Mouse (Mus musculus): ENCODE measurements at regions not wholly inside any gene's neighbourhood (a gene's known extent, or its start where the extent isn't known, plus 50 kb on each side); places are given as distances from the start of the nearest gene placed in this dataset.
"Not testable (repeated sequence)": the region's sequence is repeated elsewhere in the genome, so short reads cannot be mapped to it uniquely, and the experiment has no call there.

DNA sequence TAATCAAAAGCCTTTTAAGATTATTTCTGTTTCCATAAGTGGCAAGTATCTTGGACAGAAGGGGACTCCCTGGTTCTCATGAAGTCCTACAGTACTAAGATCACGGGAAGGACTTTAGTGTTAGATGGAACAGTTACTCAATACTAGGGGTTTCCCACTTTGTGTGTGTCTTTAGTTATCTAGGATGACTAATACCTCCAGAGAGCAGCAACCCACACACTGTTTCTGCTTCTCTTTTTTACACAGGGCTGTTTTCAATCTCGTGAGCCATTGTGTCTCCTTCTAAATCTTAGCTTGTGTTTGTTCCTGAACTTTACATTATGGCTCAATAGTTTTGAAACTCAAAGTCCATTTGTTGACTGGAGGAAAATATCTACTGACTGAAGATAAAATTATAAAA, 496.5 kb upstream of the Impg1 start:
- DNase-seq = no peak

DNA sequence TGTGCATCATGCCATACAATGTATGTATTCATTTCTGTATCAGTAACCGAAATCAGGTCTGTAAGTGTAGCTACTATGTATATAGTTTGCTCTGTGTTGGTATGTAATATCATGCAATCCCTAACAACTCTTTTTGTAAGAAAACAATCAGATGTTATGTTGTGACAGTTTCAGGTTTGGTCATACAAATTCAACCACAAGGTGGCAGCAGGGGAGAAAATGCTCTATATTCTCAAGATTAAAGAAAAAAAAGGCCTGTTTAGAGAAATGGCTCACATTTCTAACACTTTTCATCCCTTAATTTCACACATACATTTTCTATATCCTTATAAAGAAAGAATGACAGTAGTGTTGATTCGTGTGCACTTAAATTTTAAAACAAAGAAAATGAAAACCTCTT, 477.7 kb upstream of the Impg1 start:
- no peak for DNase-seq

DNA sequence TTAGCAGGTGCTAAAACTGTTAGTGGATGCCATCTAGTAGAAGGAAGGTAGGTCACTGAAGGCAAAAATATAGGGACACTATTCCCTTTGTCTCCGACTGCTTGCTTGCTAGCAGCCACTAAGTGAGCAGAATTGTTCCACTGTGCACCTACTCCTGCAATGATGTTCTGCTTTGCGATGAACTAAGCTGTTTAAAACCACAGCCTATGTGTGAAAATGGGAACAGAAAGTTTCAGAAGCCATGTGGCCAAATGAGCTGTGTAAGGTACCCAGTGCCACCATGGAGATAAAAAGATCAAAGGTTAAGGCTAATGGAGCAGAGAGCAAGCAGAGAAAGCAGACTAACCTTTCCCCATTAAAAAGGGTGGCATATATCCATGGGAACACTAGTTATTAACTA, 476.1 kb upstream of the Impg1 start:
- no peak for DNase-seq

DNA sequence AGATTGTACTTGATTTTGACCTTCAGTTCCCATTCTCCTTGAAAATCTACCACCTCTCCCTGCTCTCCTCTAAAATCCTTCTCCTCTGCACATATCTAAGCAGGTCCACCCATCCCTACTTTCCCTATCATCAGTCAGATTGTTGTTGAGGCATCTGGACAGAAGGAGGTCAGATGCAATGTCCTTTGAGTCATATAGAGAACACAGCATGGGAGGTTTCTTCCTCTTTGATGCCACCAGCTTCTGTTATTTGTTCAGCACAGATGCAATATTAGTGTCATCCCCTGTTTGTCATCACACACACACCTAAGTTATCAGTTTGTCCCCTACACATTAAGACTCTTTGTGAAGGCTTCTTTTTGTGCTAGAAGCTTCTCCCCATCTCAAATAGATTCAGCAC, 473.0 kb upstream of the Impg1 start:
- DNase-seq = no peak

DNA sequence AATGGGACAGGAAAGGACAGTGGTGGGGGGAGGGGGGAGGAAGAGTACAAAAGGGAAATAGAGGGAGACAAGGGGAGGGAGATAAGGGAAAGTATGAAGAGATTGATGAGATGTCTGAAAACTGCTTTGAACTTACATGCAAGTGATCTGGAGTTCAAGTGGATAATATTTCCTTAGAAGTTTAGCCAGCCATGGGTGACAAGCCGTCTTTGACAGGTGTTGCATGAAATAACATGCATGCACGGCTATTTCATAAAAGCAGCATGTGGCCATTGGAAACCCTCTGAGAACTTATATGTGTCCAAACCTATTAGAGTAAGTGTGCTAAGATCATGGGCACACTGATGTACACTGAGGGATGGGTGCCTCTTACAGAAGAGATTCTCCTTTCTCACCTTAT, 465.3 kb upstream of the Impg1 start:
- no peak for DNase-seq

DNA sequence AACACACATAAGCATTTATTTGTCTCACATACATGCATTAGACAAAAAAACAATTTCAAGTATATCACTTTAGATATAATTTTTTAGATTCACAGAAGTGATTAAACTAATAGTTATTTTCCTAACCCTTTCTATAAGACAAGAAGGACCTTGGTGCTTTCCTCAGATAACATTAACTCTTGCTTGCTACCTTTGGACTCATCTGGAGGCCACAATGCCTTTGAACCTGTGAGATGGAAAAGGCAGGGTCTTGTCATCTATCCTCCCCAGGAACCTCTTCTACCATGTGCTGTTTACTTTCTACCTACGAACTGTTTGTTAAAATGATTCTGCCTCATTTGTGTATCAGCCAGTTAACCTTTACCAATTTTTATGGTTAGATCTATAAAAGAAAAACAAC, 455.0 kb upstream of the Impg1 start:
- DNase-seq = no peak

DNA sequence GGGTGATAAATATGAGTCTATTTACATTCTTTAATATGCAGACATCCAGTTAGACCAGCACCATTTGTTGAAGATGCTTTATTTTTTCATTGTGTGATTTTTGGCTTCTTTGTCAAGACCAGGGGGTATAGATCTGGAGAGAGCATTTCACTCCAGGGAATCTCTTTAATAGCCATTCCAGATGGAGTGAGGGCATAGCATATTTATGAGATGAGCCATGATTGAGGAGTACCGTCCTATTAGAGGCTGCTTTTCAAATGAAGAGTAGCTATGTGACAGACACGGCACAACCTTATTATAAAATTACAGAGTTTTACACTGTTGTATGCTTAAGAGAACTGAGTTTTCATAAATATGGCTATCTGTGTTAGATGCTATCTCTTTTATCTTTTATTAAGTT, 448.6 kb upstream of the Impg1 start:
- no peak for DNase-seq

DNA sequence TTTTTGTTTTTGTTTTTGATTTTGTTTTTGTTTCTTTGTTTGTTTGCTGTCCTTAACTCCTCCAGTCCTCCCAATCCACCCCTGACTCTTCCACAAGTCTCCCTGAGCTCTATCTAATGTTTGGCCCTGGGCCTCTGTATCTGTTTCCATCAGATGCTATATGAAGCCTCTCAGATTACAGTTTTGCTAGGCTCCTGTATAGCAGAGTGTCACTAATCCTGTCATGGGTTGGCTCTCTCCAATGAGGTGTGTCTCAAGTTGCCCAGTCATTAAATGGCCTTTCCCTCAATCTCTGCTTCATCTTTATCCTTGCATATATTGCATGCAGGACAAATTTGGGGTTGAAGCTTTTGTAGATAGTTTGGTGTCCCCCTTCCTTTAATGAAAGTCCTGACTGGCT, 446.9 kb upstream of the Impg1 start:
- DNase-seq = no peak

DNA sequence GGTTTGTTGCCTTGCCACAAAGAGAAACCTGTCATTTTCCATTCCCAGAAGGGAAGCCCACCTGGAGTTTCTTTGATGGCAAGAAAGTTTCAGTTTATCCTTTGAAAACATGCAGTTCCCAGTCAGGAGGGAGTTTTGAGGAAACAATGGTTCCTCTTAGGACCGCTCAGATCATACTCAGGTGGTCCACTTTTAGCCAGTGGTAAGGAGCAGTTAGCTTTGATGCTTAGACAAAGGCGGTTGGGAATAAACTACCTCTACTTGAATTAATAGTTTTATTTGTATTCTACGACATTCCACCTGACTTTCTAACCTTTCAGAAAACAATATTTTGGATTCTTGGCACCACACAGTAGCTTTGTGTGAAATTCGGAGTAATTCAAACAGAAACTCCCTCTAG, 401.5 kb upstream of the Impg1 start:
- no peak for DNase-seq

DNA sequence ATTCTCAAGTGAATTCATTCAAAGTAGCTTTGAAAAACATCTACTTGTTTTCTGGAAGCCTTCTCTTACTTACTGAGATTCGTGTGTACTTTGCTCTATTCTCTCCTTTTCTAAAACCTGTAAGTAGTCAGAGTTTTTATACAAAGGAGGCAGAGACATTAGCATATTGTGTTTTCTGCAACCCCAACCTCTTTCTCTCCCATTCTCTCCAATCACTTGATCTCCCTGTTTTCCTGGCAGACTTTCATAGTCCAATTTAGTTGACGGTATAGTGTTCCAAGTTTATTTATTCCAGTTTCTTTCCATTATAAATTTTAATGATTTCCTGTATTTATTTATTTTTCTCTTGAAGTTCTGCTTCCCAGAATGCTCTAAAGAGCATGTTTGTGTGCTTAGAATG, 393.7 kb upstream of the Impg1 start:
- DNase-seq = no peak

DNA sequence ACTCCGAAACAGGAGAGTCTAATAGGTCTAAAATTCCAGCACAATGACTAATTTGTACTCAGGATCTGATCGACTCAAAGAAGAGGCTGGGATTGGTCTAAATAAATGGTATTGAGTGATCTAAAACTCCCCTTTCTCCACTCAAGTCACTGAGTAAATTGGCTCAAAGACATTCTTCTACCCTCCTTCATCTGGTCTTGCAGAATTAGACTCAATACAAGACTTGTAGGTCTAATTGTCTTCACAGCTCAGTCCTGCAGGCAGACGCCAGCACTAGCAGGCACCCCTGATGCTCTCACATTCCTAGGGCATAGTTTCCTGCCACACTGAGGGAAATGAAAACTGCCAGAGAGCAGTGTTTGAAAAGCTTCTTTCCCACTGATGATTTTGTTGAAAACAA, 382.9 kb upstream of the Impg1 start:
- DNase-seq = no peak

DNA sequence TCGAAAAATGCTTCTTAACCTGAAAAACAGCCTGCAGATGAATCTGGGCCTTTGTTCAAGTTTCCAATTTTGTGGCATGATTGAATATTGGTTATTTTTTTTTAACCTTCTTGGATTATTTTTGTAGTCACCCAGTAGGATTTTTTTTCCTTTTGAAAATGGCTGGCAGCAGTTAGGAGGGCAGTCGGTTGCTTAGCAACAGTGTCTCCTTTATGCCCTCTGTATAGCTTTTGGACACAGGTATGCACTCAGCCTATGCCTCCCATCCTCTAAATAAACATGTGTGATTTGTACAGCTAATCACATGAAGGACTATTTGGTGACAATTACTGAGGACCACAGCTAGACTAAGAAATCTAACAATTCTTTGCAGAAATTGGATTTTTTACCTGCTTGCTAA, 367.5 kb upstream of the Impg1 start:
- no peak for DNase-seq

DNA sequence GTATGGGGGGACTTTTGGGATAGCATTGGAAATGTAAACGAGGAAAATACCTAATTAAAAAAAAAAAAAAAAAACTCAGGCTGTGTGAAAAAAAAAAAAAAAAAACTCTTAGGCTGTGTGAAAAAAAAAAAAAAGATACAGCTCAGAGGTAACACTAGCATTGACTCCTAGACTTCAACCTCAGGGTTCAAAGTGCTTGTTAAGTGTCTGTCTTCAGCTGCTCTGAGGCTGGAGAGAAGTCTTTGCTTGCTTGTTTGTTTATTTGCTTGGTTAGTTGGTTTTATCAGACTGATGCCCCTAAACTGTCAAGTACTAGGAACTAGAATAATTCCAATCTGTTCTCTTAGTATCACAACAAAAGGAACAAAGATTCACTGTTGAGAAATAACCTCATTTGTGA, 360.1 kb upstream of the Impg1 start:
- no peak for DNase-seq

DNA sequence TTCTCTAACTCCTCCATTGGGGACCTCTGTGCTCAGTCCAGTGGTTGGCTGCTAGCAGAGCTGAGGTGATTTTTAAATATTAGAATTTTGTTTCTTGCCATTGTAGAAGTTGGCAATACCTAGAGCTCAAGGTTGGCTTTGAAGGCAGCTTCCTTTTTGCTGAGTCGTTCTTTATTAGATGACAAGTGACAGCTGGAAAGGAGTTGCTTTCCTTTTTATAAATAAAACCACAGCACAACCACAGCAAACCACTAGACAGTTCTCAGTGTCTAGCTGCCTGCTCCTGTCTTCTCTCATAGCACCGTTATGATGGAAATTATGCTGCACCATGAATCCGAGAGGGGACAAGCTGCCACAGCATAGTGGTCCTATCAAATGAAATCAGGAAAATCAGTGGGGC, 354.8 kb upstream of the Impg1 start:
- no peak for DNase-seq

DNA sequence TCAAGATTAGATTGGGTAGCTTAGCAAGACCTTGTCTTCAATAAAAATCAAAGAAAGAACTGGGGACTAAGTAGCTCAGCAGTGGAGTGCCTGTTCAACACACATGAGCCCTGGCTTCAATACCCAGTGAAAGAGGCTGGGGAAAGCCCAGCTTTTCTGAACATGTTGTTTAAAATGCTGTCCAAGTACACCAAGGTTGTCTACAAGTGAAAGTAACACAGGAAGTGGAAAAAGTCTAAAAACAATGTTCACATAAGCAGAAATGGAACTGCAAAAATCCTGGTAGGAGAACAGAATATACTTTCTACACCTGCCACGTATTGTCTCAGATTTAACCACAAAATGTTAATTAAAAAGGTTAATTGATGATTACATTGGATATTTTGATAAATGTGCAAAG, 353.8 kb upstream of the Impg1 start:
- DNase-seq = no peak

DNA sequence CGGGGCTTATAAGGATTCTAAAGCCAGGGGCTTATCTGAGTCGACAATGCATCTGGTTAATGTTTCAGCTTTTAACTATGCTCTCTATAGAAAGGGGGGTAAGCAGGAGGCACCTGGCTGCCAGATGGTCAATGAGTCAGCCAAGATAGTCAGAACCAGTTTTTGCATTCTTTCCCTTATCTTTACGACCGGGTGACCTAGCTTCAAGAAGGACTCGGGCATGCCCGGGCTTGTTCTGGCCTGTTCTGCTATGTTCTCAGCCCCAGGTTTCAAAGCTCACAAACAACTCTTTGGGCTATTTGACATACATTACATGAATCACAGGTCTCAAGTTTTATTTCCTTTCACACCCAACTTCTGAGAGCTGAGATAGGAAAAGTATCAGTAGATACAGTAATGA, 348.6 kb upstream of the Impg1 start:
- DNase-seq = not testable (repeated sequence)

DNA sequence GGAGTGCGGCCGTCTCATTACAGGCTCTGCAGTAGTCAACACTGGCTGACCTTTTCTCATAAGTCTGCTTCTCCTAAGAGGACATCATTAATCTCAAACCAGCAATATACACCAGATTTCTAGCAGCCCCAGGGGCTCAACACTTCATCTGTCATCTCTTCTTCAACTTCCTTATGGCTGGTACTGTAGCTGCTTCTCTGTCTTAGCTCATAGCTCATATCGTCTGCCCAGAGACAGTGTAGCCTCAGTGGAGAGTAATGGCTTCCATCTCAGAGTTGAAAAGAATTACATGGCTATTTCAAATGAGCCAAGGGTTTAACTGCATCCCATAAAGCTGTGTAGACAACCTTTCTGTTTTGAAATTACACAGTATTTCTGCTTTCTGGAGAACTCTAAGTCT, 326.2 kb upstream of the Impg1 start:
- no peak for DNase-seq

DNA sequence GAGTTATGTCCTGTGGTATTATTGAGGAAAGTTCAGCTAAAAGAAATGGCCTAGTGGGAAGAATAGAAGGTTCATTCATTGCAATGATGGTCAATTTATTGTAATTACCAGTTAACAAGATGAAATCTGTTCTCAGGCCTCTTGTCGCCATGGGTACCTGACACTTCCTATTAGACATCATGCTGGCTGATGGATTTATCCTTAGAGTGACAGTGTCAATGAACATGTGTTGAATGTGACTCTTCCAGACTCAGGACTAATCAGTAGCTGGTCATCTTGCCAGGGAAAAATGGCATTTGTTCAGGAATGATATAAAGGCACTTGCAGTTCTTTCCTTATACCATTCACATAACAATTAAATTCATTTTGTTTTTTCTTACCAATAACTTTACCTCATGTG, 309.3 kb upstream of the Impg1 start:
- no peak for DNase-seq

DNA sequence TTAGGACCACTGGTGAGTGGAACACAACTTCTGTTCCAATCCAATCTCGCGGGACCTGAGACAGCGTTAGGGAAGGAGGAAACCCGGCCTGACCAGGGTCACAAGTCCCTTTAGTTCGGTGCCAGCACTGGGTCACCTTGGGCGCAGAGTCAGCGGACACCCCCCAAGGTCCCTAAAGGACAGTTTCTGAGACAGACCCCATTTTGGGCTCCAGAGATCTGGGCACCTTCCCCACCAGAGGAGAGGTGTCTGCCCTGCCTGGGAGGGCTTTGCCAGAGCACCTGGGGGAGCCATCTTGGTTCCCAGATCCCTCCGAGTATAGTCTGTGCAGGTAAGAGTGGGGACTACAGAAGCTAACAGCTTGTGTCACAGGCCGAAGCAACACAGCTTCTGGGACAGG, 270.5 kb upstream of the Impg1 start:
- not testable (repeated sequence) for DNase-seq

DNA sequence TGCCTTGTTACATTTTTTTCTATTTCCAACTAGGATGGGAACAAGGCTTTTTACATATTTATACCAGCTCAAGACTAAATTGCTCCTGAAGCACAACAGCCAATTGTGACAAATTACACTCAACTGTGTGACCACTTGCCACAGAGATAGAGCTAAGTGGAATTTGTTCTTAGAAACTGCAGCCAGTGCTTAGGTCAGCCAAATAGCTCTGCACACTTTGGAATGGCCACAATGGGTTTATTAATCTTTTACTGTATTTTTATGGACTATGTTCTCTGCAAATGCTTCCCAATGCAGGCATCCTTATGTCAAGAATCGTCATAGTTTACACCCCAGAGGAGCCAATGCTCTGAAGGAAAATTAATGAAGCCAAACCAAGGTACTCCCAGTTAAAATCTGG, 267.7 kb upstream of the Impg1 start:
- DNase-seq = no peak

DNA sequence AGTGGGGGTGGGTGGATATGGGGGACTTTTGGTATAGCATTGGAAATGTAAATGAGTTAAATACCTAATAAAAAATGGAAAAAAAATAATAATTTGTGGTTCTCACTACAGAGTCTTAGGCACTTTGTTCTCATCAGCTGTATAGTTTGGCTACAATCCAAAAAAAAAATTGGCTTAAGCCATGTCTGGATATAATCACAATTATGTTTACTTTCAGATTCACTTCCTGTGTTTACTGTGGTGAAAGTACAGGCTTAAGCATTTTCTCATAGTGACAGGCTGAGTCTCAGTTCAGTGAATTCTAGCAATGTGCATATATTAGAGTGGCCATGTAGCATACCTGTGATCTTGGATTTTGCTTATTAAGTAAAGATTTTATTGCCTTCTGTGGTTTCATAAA, 258.4 kb upstream of the Impg1 start:
- no peak for DNase-seq

DNA sequence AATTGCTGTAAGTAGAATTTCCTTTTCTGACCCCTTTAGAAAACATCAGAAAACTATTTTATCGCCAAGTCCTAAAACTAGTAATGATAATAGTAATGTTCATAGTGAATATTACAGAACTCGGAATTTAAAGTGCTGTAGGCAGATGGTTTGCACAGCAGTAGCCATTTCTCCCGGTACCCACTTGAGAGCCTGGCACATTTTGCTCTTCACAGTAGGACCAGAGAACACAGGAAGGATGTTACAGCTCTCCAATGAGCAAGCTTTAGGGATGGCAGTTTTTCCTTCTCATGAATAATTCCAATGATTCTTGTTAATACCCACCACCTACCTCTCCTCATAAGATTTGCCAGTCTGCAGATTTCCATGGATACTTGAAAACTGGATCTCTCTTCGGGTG, 253.2 kb upstream of the Impg1 start:
- DNase-seq = no peak

DNA sequence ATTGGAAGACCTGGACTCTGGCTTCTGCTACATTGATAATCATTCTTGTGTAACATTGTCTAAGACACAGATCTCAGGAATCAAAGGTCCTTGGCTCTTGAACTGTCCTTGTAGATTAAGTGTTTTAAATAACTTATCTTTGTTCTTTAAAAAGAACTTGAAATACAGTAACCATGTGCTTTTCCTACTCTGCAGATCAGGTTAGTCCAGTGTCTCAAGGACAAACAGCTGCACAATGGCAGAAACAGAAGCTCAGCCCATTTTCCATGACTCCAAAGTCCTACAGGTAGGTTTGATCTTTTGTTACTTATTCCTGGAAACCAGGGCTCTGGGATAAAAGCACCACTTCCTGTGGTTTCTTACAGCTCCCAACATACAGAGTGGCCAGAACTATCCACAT, 244.5 kb upstream of the Impg1 start:
- DNase-seq = no peak

DNA sequence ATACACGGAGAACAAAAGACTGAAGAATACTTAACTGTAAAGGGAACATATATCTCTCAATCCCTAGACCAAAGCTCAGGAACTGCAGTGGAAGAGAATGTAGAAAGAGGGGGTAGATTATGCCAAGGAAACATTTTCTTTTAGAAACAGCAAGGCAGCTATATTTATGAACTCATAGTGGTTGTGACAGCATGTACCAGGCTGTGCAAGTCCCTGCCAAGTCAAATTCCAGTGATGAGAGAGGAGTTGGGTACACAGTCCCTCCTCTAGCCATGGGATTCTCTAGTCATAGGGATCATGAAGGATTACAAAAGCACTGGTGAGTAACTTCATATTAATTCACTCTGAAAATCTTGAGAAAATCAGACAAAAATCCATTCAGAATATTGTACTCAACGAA, 240.0 kb upstream of the Impg1 start:
- no peak for DNase-seq

DNA sequence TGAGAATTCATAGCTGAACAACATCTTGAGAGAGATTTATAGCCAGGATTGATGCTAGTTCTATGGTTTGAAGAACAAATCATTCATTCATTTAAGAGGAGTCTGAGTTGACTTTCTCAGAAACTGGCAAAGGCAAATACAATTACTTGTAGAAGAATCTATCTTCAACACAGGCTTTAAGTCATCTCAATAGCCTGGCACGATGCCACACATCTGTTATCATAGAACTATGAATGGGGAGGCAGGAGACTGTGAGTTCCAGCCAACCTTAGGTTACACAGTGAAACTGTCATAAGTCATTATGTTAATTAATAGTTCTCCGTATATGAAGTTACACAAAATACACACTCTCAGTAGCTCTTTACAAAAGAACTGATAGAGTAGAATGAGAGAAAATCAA, 231.9 kb upstream of the Impg1 start:
- DNase-seq = no peak

DNA sequence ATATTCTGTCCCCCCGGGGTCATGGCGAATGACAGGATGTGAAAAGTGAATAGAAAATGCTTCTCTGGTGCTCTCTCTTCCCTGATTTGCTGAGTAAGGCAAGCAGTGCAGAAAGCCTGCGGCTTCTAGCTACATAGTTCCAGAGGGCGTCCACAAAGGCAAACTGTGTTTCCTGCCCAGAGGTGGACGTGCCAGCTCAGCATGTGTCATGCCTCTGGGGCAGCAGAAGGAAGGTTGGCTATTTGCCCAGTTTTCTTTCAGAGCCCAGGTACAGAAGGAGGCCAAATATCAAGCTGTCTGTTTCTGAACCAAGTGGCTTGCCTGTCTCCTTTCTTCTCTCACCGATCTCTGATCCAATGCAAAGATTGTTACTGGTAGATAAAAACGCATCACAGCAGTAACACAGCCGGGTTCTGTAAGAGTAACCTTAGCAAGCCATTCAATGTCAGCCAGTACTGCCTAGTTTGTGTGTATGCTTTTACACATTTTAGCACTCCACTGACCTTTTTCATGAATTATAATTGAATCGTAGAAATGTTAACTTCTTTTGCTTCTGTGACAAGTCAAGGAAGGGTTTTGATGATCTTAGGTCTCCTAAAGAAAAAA, 223.3 kb upstream of the Impg1 start:
- peak; percentile 42 for DNase-seq

Measured in kidney, adult 18-20 months (tissue).